Mouse (Mus musculus): Measurements from ENCODE around the gene Hoxb6. TPM values are rescaled to one million over a fixed set of nuclear protein-coding genes. Genes with fewer than 3 reads are reported as not detected.

Hoxb6 gene
- polyA plus RNA-seq, 1 experiment, result 13.7 TPM

GRCm38 (mm10) chr11:96350791-96351190 is 58.5 kb downstream of the Hoxb6 start:
- DNase-seq (ENCODE audit: low spot score), result no peak

Other genes starting within 250 kb of the Hoxb6 start
- gene Ube2z, start 227.1 kb upstream of the Hoxb6 start, polyA plus RNA-seq (2012; rRNA removed), result 56.8 and 65.1 TPM in 2 replicates
- gene Atp5g1, start 216.8 kb upstream of the Hoxb6 start, polyA plus RNA-seq (2012; rRNA removed), result 217 and 242 TPM in 2 replicates
- 0.03 TPM in 1 of 2 replicates, not detected in the other for gene Calcoco2, start 180.5 kb upstream of the Hoxb6 start, polyA plus RNA-seq (2012; rRNA removed)
- 0.04 TPM in 2 replicates for gene Ttll6, start 158.7 kb upstream of the Hoxb6 start, polyA plus RNA-seq (2012; rRNA removed)
- 1.5 and 1.7 TPM in 2 replicates for gene Hoxb13, start 98.2 kb upstream of the Hoxb6 start, polyA plus RNA-seq (2012; rRNA removed)
- 2.7 and 3.2 TPM in 2 replicates for gene Hoxb9, start 21.0 kb upstream of the Hoxb6 start, polyA plus RNA-seq (2012; rRNA removed)
- 12.0 and 13.4 TPM in 2 replicates for gene Hoxb8, start 10.6 kb upstream of the Hoxb6 start, polyA plus RNA-seq (2012; rRNA removed)
- 9.5 and 9.6 TPM in 2 replicates for gene Hoxb7, start 5.9 kb upstream of the Hoxb6 start, polyA plus RNA-seq (2012; rRNA removed)
- gene Hoxb5, start 10.9 kb downstream of the Hoxb6 start, polyA plus RNA-seq (2012; rRNA removed), result 5.8 and 7.4 TPM in 2 replicates
- 6.8 and 7.6 TPM in 2 replicates for gene Hoxb4, start 25.8 kb downstream of the Hoxb6 start, polyA plus RNA-seq (2012; rRNA removed)
- gene Hoxb3, start 30.9 kb downstream of the Hoxb6 start, polyA plus RNA-seq (2012; rRNA removed), result 11.4 and 11.8 TPM in 2 replicates
- 14.3 and 18.1 TPM in 2 replicates for gene Hoxb2, start 58.0 kb downstream of the Hoxb6 start, polyA plus RNA-seq (2012; rRNA removed)
- 0.16 and 0.17 TPM in 2 replicates for gene Hoxb1, start 73.3 kb downstream of the Hoxb6 start, polyA plus RNA-seq (2012; rRNA removed)
- 2.7 and 3.3 TPM in 2 replicates for gene Skap1, start 172.1 kb downstream of the Hoxb6 start, polyA plus RNA-seq (2012; rRNA removed)

Measured in urinary bladder, adult 2 months (tissue).